Mouse (Mus musculus) CH12.LX (cell line): Measurements from ENCODE around the gene Vat1l. TPM values are rescaled to one million over a fixed set of nuclear protein-coding genes. Genes with fewer than 3 reads are reported as not detected.

Experiments used
- DNase-seq: peaks from one replicate; pipeline ENCODE4 v3.0.0-alpha.2; 2013; ENCODE audit errors: extremely low read depth
- H3K27ac ChIP-seq: 2 replicates; pipeline ENCODE4 v1.5.1; 2012; ENCODE audit warnings: low read depth, mild to moderate bottlenecking, control low read depth, moderate library complexity; ENCODE audit not compliant: insufficient read depth
- H3K27me3 ChIP-seq: replicated peaks from 2 replicates; pipeline ENCODE3; 2012; ENCODE audit warnings: inconsistent platforms
- H3K36me3 ChIP-seq, 2 experiments: replicated peaks in 1 of 2; 2 replicates each; pipeline versions ENCODE3 to v1.6.1; 2012; ENCODE audit warnings: inconsistent platforms in 1 of 2, low read length in 1 of 2, mild to moderate bottlenecking in 1 of 2, mixed read lengths in 1 of 2, moderate library complexity in 1 of 2; ENCODE audit not compliant: control insufficient read depth in 1 of 2, insufficient read depth in 1 of 2
- H3K4me1 ChIP-seq, 2 experiments: 2 replicates each; pipeline ENCODE4 v1.6.1; 2012; ENCODE audit warnings: inconsistent platforms in 1 of 2, moderate library complexity in 1 of 2; ENCODE audit not compliant: insufficient read depth in 2 of 2, control insufficient read depth in 1 of 2
- H3K4me2 ChIP-seq: 2 replicates; pipeline ENCODE4 v1.6.1; 2012; ENCODE audit warnings: low read depth, mild to moderate bottlenecking, control low read depth; ENCODE audit not compliant: poor library complexity, insufficient read depth, severe bottlenecking
- H3K4me3 ChIP-seq, 3 experiments: fragments of 150-350 bp in 1 of 3; sonication (generic) in 1 of 3; replicated peaks in 1 of 3; 2 replicates each; pipeline versions ENCODE3 to v1.5.1; 2011 to 2012; ENCODE audit warnings: low read depth in 2 of 3, low read length in 2 of 3, mild to moderate bottlenecking in 2 of 3, moderate library complexity in 2 of 3, control low read depth in 1 of 3, improper control_type of control experiment in 1 of 3, inconsistent platforms in 1 of 3, mixed read lengths in 1 of 3; ENCODE audit not compliant: poor library complexity in 1 of 3
- H3K79me2 ChIP-seq: replicated peaks from 2 replicates; pipeline ENCODE4 v1.6.1; 2012; ENCODE audit warnings: mild to moderate bottlenecking, moderate library complexity; ENCODE audit not compliant: control insufficient read depth, poor library complexity, insufficient read depth, severe bottlenecking; ENCODE audit errors: extremely low read depth
- H3K9ac ChIP-seq: 2 replicates; pipeline ENCODE4 v1.6.1; 2012; ENCODE audit warnings: low read depth, mild to moderate bottlenecking, control low read depth, moderate library complexity; ENCODE audit not compliant: insufficient read depth
- H3K9me3 ChIP-seq: replicated peaks from 2 replicates; pipeline ENCODE3; 2012; ENCODE audit warnings: low read length, inconsistent platforms, mixed read lengths
- BHLHE40 ChIP-seq: IDR thresholded peaks from 2 replicates; pipeline ENCODE4 v1.6.1; 2011; ENCODE audit warnings: mild to moderate bottlenecking, low read depth, low read length, improper control_type of control experiment
- CHD1 ChIP-seq: IDR thresholded peaks from 2 replicates; pipeline ENCODE4 v1.6.1; 2012; ENCODE audit warnings: low read depth, low read length, improper control_type of control experiment, inconsistent platforms
- ELF1 ChIP-seq: IDR thresholded peaks from 2 replicates; pipeline ENCODE4 v1.6.1; 2014; ENCODE audit warnings: low read depth, mild to moderate bottlenecking, inconsistent platforms, low read length, improper control_type of control experiment
- EP300 ChIP-seq: IDR thresholded peaks from 2 replicates; pipeline ENCODE4 v1.6.1; 2011; ENCODE audit warnings: low read length, improper control_type of control experiment
- ETS1 ChIP-seq: conservative IDR thresholded peaks from 2 replicates; pipeline ENCODE4 v1.6.1; 2012; ENCODE audit warnings: low read depth, mild to moderate bottlenecking, inconsistent platforms, low read length, improper control_type of control experiment, moderate library complexity
- JUN ChIP-seq: IDR thresholded peaks from 2 replicates; pipeline ENCODE4 v1.6.1; 2011; ENCODE audit warnings: low read depth, mild to moderate bottlenecking, low read length, improper control_type of control experiment, moderate library complexity; ENCODE audit not compliant: insufficient read depth
- KAT2A ChIP-seq: IDR thresholded peaks from 2 replicates; pipeline ENCODE4 v1.6.1; 2012; ENCODE audit warnings: low read length, improper control_type of control experiment, inconsistent platforms; ENCODE audit not compliant: insufficient replicate concordance
- MAFK ChIP-seq: IDR thresholded peaks from 2 replicates; pipeline ENCODE4 v1.6.1; 2011; ENCODE audit warnings: low read length, improper control_type of control experiment; ENCODE audit not compliant: insufficient replicate concordance
- MAX ChIP-seq: IDR thresholded peaks from 2 replicates; pipeline ENCODE4 v1.6.1; 2011; ENCODE audit warnings: low read length, improper control_type of control experiment
- MEF2A ChIP-seq: IDR thresholded peaks from 2 replicates; pipeline ENCODE4 v1.6.1; 2014; ENCODE audit warnings: low read depth, mild to moderate bottlenecking, inconsistent platforms, low read length, improper control_type of control experiment, borderline replicate concordance
- MXI1 ChIP-seq: IDR thresholded peaks from 2 replicates; pipeline ENCODE4 v1.6.1; 2011; ENCODE audit warnings: mild to moderate bottlenecking, low read depth, low read length, improper control_type of control experiment
- MYC ChIP-seq: IDR thresholded peaks from 2 replicates; pipeline ENCODE4 v1.6.1; 2011; ENCODE audit warnings: low read depth, mild to moderate bottlenecking, improper control_type of control experiment, low read length
- NELFE ChIP-seq: IDR thresholded peaks from 2 replicates; pipeline ENCODE4 v1.6.1; 2011; ENCODE audit warnings: low read depth, low read length, improper control_type of control experiment
- NRF1 ChIP-seq: IDR thresholded peaks from 2 replicates; pipeline ENCODE4 v1.6.1; 2014; ENCODE audit warnings: low read depth, mild to moderate bottlenecking, inconsistent platforms, low read length, improper control_type of control experiment, moderate library complexity
- PAX5 ChIP-seq: IDR thresholded peaks from 2 replicates; pipeline ENCODE4 v1.6.1; 2012; ENCODE audit warnings: low read length, inconsistent platforms, mixed read lengths
- POLR2AphosphoS2 ChIP-seq: IDR thresholded peaks from 2 replicates; pipeline ENCODE4 v1.6.1; 2011; ENCODE audit warnings: low read depth, low read length, improper control_type of control experiment
- RCOR1 ChIP-seq: conservative IDR thresholded peaks from 2 replicates; pipeline ENCODE4 v1.6.1; 2012; ENCODE audit warnings: low read depth, mild to moderate bottlenecking, inconsistent platforms, low read length, improper control_type of control experiment
- TCF12 ChIP-seq: IDR thresholded peaks from 2 replicates; pipeline ENCODE4 v1.6.1; 2014; ENCODE audit warnings: low read depth, mild to moderate bottlenecking, inconsistent platforms, low read length, improper control_type of control experiment
- UBTF ChIP-seq: IDR thresholded peaks from 2 replicates; pipeline ENCODE4 v1.6.1; 2012; ENCODE audit warnings: low read depth, mild to moderate bottlenecking, inconsistent platforms, low read length, improper control_type of control experiment, moderate library complexity
- USF1 ChIP-seq: IDR thresholded peaks from 2 replicates; pipeline ENCODE4 v1.6.1; 2014; ENCODE audit warnings: low read depth, mild to moderate bottlenecking, inconsistent platforms, low read length, improper control_type of control experiment
- USF2 ChIP-seq: conservative IDR thresholded peaks from 2 replicates; pipeline ENCODE4 v1.6.1; 2011; ENCODE audit warnings: low read depth, low read length, improper control_type of control experiment
- ZC3H11A ChIP-seq: IDR thresholded peaks from 2 replicates; pipeline ENCODE4 v1.6.1; 2012; ENCODE audit warnings: low read depth, mild to moderate bottlenecking, inconsistent platforms, low read length, improper control_type of control experiment
- ZMIZ1 ChIP-seq: IDR thresholded peaks from 2 replicates; pipeline ENCODE4 v1.6.1; 2012; ENCODE audit warnings: low read depth, mild to moderate bottlenecking, inconsistent platforms, low read length, improper control_type of control experiment
- dilution Hi-C: fragments of 300-500 bp; cut with MboI; formaldehyde crosslinking; loops from 2 replicates; pipeline ENCODE4 v1.14.3; 2020; ENCODE audit warnings: low sequenced_read_pairs; ENCODE audit not compliant: extremely low pct_unique_long_range_greater_than_20kb, extremely low pct_ligation_motif_present
- in situ Hi-C: fragments of 300-500 bp; cut with MboI; formaldehyde crosslinking; loops from 3 replicates; pipeline ENCODE4 v1.14.3; 2019; ENCODE audit warnings: low sequenced_read_pairs, low pct_ligation_motif_present, low pct_unique_long_range_greater_than_20kb, mixed read lengths
- polyA plus RNA-seq: library from polyadenylated mRNA; unstranded; fragments of >175 nt; gene quantifications from 2 replicates; pipeline ENCODE4 v1.2.1, GENCODE M21; 2012; ENCODE audit warnings: low read depth; ENCODE audit not compliant: insufficient read length
- total RNA-seq, 2 experiments: library from RNA; depleted of rRNA; stranded (reverse); fragments of 300-350 nt in 1 of 2; fragments of >200 nt in 1 of 2; gene quantifications; 2 replicates each; pipeline ENCODE4 v1.2.3; 2012 to 2014

Vat1l gene
- total and polyA plus RNA-seq, 3 experiments = not detected

GRCm38 (mm10) chr8:114294889-114295748 lies 89.7 kb downstream of the Vat1l start:
- no peak for TF ChIP-seq ZMIZ1
- no peak for TF ChIP-seq TCF12
- TF ChIP-seq PAX5 = no peak
- no peak for TF ChIP-seq MXI1
- TF ChIP-seq ZC3H11A = no peak
- TF ChIP-seq KAT2A = no peak
- TF ChIP-seq RCOR1 = no peak
- no peak for TF ChIP-seq EP300
- TF ChIP-seq UBTF = no peak
- no peak for TF ChIP-seq MAX
- no peak for TF ChIP-seq ELF1
- no peak for TF ChIP-seq MAFK
- TF ChIP-seq BHLHE40 = no peak
- TF ChIP-seq USF2 = no peak
- no peak for TF ChIP-seq USF1
- no peak for TF ChIP-seq NRF1
- TF ChIP-seq MEF2A = no peak
- TF ChIP-seq, all 38 proteins: peak for 0
- Histone ChIP-seq H3K9ac (no peak overlapping the region), H3K27ac (no peak overlapping the region), H3K4me2 (no peak overlapping the region), H3K27me3 (no peaks in the 10 kb centered on the region), H3K9me3 (peaks cover 73% of the 10 kb centered on the region), H3K4me1 (no peaks in the 10 kb centered on the region), H3K4me3 (no peak overlapping the region), H3K79me2 (no peaks in the 10 kb centered on the region), H3K36me3 (no peaks in the 10 kb centered on the region)
- DNase-seq = no peak
- in situ Hi-C loops (no loop called here), dilution Hi-C loops (no loop called here)

- no peaks in the 10 kb centered on the region for H3K79me2 ChIP-seq
- TF ChIP-seq MAX = no peak
- TF ChIP-seq KAT2A = no peak
- TF ChIP-seq NELFE = no peak
- no peak for TF ChIP-seq NRF1
- no peak for TF ChIP-seq MYC
- TF ChIP-seq UBTF = no peak
- TF ChIP-seq POLR2AphosphoS2 = no peak
- no peak for TF ChIP-seq ETS1
- TF ChIP-seq JUN = no peak
- TF ChIP-seq CHD1 = no peak
These were observed 90.3 kb downstream of the Vat1l start for GRCm38 (mm10) chr8:114295749-114296067.

More at GRCm38 (mm10) chr8:114295749-114296067, 90.3 kb downstream of the Vat1l start:
- in situ Hi-C loops (no loop called here), dilution Hi-C loops (no loop called here)
- Histone ChIP-seq H3K4me3 (no peak overlapping the region), H3K4me1 (no peaks in the 10 kb centered on the region), H3K9me3 (peaks cover 73% of the 10 kb centered on the region), H3K36me3 (no peaks in the 10 kb centered on the region), H3K27me3 (no peaks in the 10 kb centered on the region), H3K27ac (no peak overlapping the region), H3K4me2 (no peak overlapping the region), H3K9ac (no peak overlapping the region)
- no peak for DNase-seq
